Mouse (Mus musculus) lung, postnatal 0 days (tissue): Measurements from ENCODE around the gene Nuak1. TPM values are rescaled to one million over a fixed set of nuclear protein-coding genes. Genes with fewer than 3 reads are reported as not detected.
A peak's percentile ranks its signal among the peaks of the same experiment; 100 is the strongest.

Source experiments
- ATAC-seq: fragments of 200-750 bp; cut with Nextera tagmentation; 2 replicates; pipeline ENCODE4 v1.8.0; 2017; ENCODE audit warnings: moderate library complexity
- DNase-seq: peaks from one replicate; pipeline ENCODE4 v3.0.0-alpha.2; 2016; ENCODE audit warnings: low spot score
- H3K27ac ChIP-seq: fragments of 300-500 bp; sonication (generic); 2 replicates; pipeline ENCODE4 v1.5.1; 2014; ENCODE audit warnings: antibody characterized with exemption, mild to moderate bottlenecking, low read length, mixed read lengths
- H3K27me3 ChIP-seq: fragments of 300-500 bp; sonication (generic); replicated peaks from 2 replicates; pipeline ENCODE4 v1.6.1; 2014; ENCODE audit warnings: low read length, mixed read lengths; ENCODE audit not compliant: insufficient read depth
- H3K36me3 ChIP-seq: fragments of 300-500 bp; sonication (generic); 2 replicates; pipeline ENCODE4 v1.6.1; 2014; ENCODE audit warnings: low read length, mixed read lengths; ENCODE audit not compliant: insufficient read depth
- H3K4me1 ChIP-seq: fragments of 300-500 bp; sonication (generic); 2 replicates; pipeline ENCODE4 v1.6.1; 2014; ENCODE audit warnings: antibody characterized with exemption, low read depth, low read length, mixed read lengths; ENCODE audit not compliant: insufficient read depth
- H3K4me2 ChIP-seq: fragments of 300-500 bp; sonication (generic); replicated peaks from 2 replicates; pipeline ENCODE4 v1.6.1; 2014; ENCODE audit warnings: low read depth, mild to moderate bottlenecking, low read length, moderate library complexity, mixed read lengths
- H3K4me3 ChIP-seq: fragments of 300-500 bp; sonication (generic); 2 replicates; pipeline ENCODE4 v1.5.1; 2014; ENCODE audit warnings: low read depth, low read length
- H3K9ac ChIP-seq: fragments of 300-500 bp; sonication (generic); replicated peaks from 2 replicates; pipeline ENCODE4 v1.6.1; 2014; ENCODE audit warnings: low read depth, mild to moderate bottlenecking
- H3K9me3 ChIP-seq: fragments of 300-500 bp; sonication (generic); 2 replicates; pipeline ENCODE4 v1.6.1; 2016; ENCODE audit warnings: low read length, mixed read lengths
- CTCF ChIP-seq: IDR thresholded peaks from 2 replicates; pipeline ENCODE4 v1.5.1; 2016; ENCODE audit warnings: antibody characterized with exemption, mild to moderate bottlenecking
- EP300 ChIP-seq: IDR thresholded peaks from 2 replicates; pipeline ENCODE4 v1.6.1; 2016; ENCODE audit warnings: antibody characterized with exemption, mild to moderate bottlenecking, control low read depth
- WGBS: fragments of 180-500 bp; shearing (Covaris S2); extraction: QIAGEN DNeasy Blood & Tissue Kit; methylation state at CpG from one replicate; pipeline ENCODE4 v1.1.7; 2014; 5-methylcytosine and 5-hydroxymethylcytosine counted together
- polyA plus RNA-seq: library from polyadenylated mRNA; unstranded; fragments of >200 nt; fragmentation: Nextera tagmentation; extraction: Ambion mirVana; gene quantifications from 2 replicates; pipeline ENCODE4 v1.2.1, GENCODE M21; 2015

The Nuak1 gene
- polyA plus RNA-seq, 1 experiment from 2014 or later: 2.2 TPM

GRCm38 (mm10) chr10:84405135-84405776 is 35.1 kb downstream of the Nuak1 start:
- no peaks in the 10 kb centered on the region for H3K27me3 ChIP-seq
- H3K27ac ChIP-seq: no peak overlapping the region
- 69% methylated on average over 8 of the region's 8 CpGs for WGBS
- H3K36me3 ChIP-seq: no peaks in the 10 kb centered on the region
- ATAC-seq (no peak), DNase-seq (no peak)
- no peak overlapping the region for H3K4me3 ChIP-seq
- TF ChIP-seq CTCF: no peak
- TF ChIP-seq EP300: no peak
- no peak overlapping the region for H3K9ac ChIP-seq
- H3K4me2 ChIP-seq: no peak overlapping the region
- peaks cover 2% of the 10 kb centered on the region; the same call in 1 of the 2 replicates for H3K4me1 ChIP-seq
- H3K9me3 ChIP-seq: no peaks in the 10 kb centered on the region

- TF ChIP-seq CTCF (no peak), EP300 (no peak)
- ATAC-seq (peak; percentile 85), DNase-seq (peak; percentile 84)
- H3K4me2 ChIP-seq: no peak overlapping the region
- H3K4me3 ChIP-seq: no peak overlapping the region
- no peak overlapping the region for H3K27ac ChIP-seq
- H3K4me1 ChIP-seq: peaks cover 2% of the 10 kb centered on the region; the same call in 1 of the 2 replicates
- no peaks in the 10 kb centered on the region for H3K9me3 ChIP-seq
- H3K36me3 ChIP-seq: no peaks in the 10 kb centered on the region
- no peaks in the 10 kb centered on the region for H3K27me3 ChIP-seq
- WGBS: 15% methylated on average over 6 of the region's 7 CpGs
- no peak overlapping the region for H3K9ac ChIP-seq
Measured at GRCm38 (mm10) chr10:84401907-84402371, 38.5 kb downstream of the Nuak1 start.

DNA sequence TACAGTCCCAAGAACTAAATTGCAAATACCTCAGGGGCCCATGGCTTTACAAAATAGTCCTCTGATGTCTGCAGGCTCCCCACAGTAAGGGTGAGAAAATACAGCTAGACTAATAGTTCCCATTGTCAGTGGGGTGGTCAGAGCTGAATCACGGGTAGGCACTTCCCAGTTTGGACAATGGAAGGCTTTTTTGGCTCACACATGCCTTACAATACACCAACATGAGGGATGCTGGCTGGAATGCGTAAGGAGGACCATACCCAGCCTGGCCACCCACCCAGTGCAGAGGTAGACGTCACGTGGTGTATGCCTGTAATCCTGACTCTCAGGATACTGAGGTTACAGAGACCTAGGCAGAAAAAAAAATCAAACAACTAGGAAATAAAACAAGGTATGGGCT is 39.2 kb downstream of the Nuak1 start:
- Histone ChIP-seq H3K36me3 (no peaks in the 10 kb centered on the region), H3K4me2 (no peak overlapping the region), H3K27ac (no peak overlapping the region), H3K27me3 (no peaks in the 10 kb centered on the region), H3K4me1 (peaks cover 3% of the 10 kb centered on the region; the same call in 1 of the 2 replicates), H3K9ac (no peak overlapping the region), H3K4me3 (no peak overlapping the region), H3K9me3 (no peaks in the 10 kb centered on the region)
- DNase-seq: no peak
- WGBS: 74% methylated on average over 4 of the region's 4 CpGs
- no peak for ATAC-seq
- no peak for TF ChIP-seq EP300
- TF ChIP-seq CTCF: no peak

GRCm38 (mm10) chr10:84400037-84400681 is 40.2 kb downstream of the Nuak1 start:
- Histone ChIP-seq H3K27ac (no peak overlapping the region), H3K36me3 (no peaks in the 10 kb centered on the region), H3K27me3 (no peaks in the 10 kb centered on the region), H3K9me3 (no peaks in the 10 kb centered on the region), H3K4me3 (no peak overlapping the region), H3K4me1 (peaks cover 4% of the 10 kb centered on the region; the same call in 1 of the 2 replicates), H3K9ac (no peak overlapping the region), H3K4me2 (no peak overlapping the region)
- DNase-seq: peak; percentile 10
- no peak for ATAC-seq
- TF ChIP-seq CTCF: no peak
- no peak for TF ChIP-seq EP300
- WGBS: 57% methylated on average over 7 of the region's 7 CpGs

DNA sequence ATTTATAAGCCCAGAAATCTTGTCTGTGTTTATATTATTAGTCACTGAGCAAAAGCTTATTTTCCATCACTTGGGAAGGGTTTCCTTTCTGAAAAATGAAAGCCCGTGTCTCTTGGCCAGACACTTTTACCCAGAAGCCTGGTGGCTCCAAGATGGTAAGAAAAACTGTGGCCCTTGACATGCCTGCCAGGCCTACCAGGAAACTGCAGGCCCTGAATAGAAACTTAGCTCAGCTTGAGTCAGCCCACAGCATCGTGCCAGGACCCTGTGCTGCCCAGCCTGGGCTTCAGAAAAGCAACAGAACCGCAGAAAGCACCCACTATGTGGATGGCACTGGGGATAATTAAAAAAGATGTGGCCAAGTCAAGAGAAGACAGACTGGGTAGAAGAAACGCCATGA is 43.1 kb downstream of the Nuak1 start:
- DNase-seq (peak; percentile 19), ATAC-seq (no peak)
- no peak overlapping the region for H3K4me2 ChIP-seq
- no peak overlapping the region for H3K27ac ChIP-seq
- no peaks in the 10 kb centered on the region for H3K9me3 ChIP-seq
- H3K4me3 ChIP-seq: no peak overlapping the region
- no peaks in the 10 kb centered on the region for H3K36me3 ChIP-seq
- 73% methylated on average over 4 of the region's 4 CpGs for WGBS
- no peak for TF ChIP-seq CTCF
- 0 out of 2 replicates have a peak, but pooled peaks cover 4% of the 10 kb centered on the region for H3K27me3 ChIP-seq
- no peak overlapping the region for H3K9ac ChIP-seq
- peaks cover 3% of the 10 kb centered on the region; the same call in 1 of the 2 replicates for H3K4me1 ChIP-seq

DNA sequence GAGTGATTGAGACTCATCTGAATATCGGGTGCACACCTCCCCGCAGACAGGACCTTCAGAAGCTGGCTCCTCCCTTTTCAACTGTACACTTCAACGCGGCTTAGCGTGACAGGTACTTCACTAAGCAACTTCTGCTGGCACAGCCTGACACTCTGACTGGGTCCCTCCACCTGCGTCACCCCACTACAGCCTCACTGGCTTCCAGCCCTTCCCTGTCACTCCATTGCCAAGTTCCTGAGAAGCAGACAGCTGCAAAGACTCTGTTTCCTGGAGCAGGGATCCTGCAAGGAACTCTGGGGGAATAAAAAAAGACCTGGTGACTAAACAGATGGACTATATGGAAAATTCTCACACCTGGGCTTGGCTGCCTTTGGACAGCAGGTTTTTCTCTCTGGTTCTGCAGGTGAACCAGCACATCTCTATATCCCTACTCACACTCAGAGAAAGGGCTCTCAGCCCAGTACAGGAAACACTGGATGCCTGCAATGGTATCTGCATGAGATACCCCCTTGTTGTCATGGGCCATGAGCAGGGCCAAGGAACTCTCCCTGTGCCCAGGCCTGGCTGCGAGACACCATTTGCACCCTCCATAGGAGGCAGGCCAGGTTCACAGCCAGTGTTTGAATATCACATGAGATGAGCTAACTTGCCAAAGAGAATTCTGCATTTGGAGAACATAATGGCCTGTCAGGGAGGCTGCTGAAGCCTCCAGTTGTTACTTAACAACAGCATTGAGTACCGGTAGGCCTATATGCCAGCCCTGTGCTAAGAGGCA is 44.3 kb downstream of the Nuak1 start:
- peak; percentile 86 for DNase-seq
- Histone ChIP-seq H3K27me3 (0 out of 2 replicates have a peak, but pooled peaks cover 4% of the 10 kb centered on the region), H3K4me2 (no peak overlapping the region)

More for the DNA sequence above, 44.3 kb downstream of the Nuak1 start:
- Histone ChIP-seq H3K4me1 (peaks cover 5% of the 10 kb centered on the region; the same call in 1 of the 2 replicates), H3K36me3 (no peaks in the 10 kb centered on the region), H3K9me3 (no peaks in the 10 kb centered on the region), H3K27ac (no peak overlapping the region), H3K4me3 (no peak overlapping the region), H3K9ac (no peak overlapping the region)
- ATAC-seq: peak; percentile 88
- 56% methylated on average over 8 of the region's 8 CpGs for WGBS
- TF ChIP-seq EP300: no peak
